Mouse (Mus musculus) heart, postnatal 10 days (tissue): Measurements from ENCODE around the gene Galnt2. TPM values are rescaled to one million over a fixed set of nuclear protein-coding genes. Genes with fewer than 3 reads are reported as not detected.

Source experiments
- DNase-seq, 2 experiments: peaks; one replicate each; pipeline ENCODE4 v3.0.0; 2021
- intact Hi-C: fragments of 180-260 bp; cut with DNase I; formaldehyde crosslinking; loops from one replicate; pipeline ENCODE4 v1.15.1; 2025
- total RNA-seq, 2 experiments: library from RNA; stranded (reverse); gene quantifications; 2 replicates each; pipeline ENCODE4 v1.2.3; 2021

Gene Galnt2
- total RNA-seq, 2 experiments from 2014 or later = 45.6 to 51.4 TPM

GRCm38 (mm10) chr8:124231485-124232279, 491 bp downstream of the Galnt2 start:
- DNase-seq = peak; percentile 68 to 72
- intact Hi-C loops = loop anchor here (2.0 to 5.0 kb wide), 3 partner anchors 53 to 179 kb away; no protein-coding TSS in a partner anchor

GRCm38 (mm10) chr8:124232280-124232600, 1.0 kb downstream of the Galnt2 start:
- DNase-seq = no peak

GRCm38 (mm10) chr8:124234496-124234895, 3.3 kb downstream of the Galnt2 start:
- DNase-seq = no peak
- intact Hi-C loops = loop anchor here (5.0 kb wide), 1 partner anchor 182 kb away; no protein-coding TSS in a partner anchor

More at GRCm38 (mm10) chr8:124232280-124232600, 1.0 kb downstream of the Galnt2 start:
- intact Hi-C loops = loop anchor here (2.0 to 5.0 kb wide), 2 partner anchors 53 to 180 kb away; no protein-coding TSS in a partner anchor

GRCm38 (mm10) chr8:124235536-124235935, 4.3 kb downstream of the Galnt2 start:
- intact Hi-C loops = no loop called here
- DNase-seq = no peak

GRCm38 (mm10) chr8:124239350-124239749, 8.2 kb downstream of the Galnt2 start:
- intact Hi-C loops = loop anchor here (2.0 kb wide), 1 partner anchor 13 kb away; no protein-coding TSS in a partner anchor
- DNase-seq = no peak

- intact Hi-C loops = no loop called here
- DNase-seq = no peak
These were observed 9.7 kb downstream of the Galnt2 start for GRCm38 (mm10) chr8:124240932-124241331.

GRCm38 (mm10) chr8:124242208-124242607, 11.0 kb downstream of the Galnt2 start:
- intact Hi-C loops = no loop called here
- no peak for DNase-seq

GRCm38 (mm10) chr8:124242913-124243312, 11.7 kb downstream of the Galnt2 start:
- DNase-seq = no peak
- intact Hi-C loops = no loop called here

GRCm38 (mm10) chr8:124247581-124247980, 16.4 kb downstream of the Galnt2 start:
- intact Hi-C loops = no loop called here

GRCm38 (mm10) chr8:124248688-124249087, 17.5 kb downstream of the Galnt2 start:
- no peak for DNase-seq
- intact Hi-C loops = no loop called here

More at GRCm38 (mm10) chr8:124247581-124247980, 16.4 kb downstream of the Galnt2 start:
- no peak for DNase-seq

GRCm38 (mm10) chr8:124250255-124250654, 19.1 kb downstream of the Galnt2 start:
- DNase-seq = no peak
- intact Hi-C loops = no loop called here

GRCm38 (mm10) chr8:124250785-124251184, 19.6 kb downstream of the Galnt2 start:
- intact Hi-C loops = no loop called here
- no peak for DNase-seq

- intact Hi-C loops = loop anchor here (2.0 kb wide), 1 partner anchor 14 kb away; no protein-coding TSS in a partner anchor
- DNase-seq = no peak
These were observed 21.4 kb downstream of the Galnt2 start for GRCm38 (mm10) chr8:124252533-124252950.

- intact Hi-C loops = loop anchor here (2.0 kb wide), 1 partner anchor 15 kb away; no protein-coding TSS in a partner anchor
- DNase-seq = no peak
These were observed 22.7 kb downstream of the Galnt2 start for GRCm38 (mm10) chr8:124253939-124254338.

GRCm38 (mm10) chr8:124256841-124257240, 25.6 kb downstream of the Galnt2 start:
- intact Hi-C loops = no loop called here
- peak; percentile 50 to 57 for DNase-seq

GRCm38 (mm10) chr8:124257363-124257762, 26.2 kb downstream of the Galnt2 start:
- DNase-seq = peak; percentile 88 to 90
- intact Hi-C loops = no loop called here

GRCm38 (mm10) chr8:124259146-124259545, 28.0 kb downstream of the Galnt2 start:
- intact Hi-C loops = no loop called here
- DNase-seq = no peak

GRCm38 (mm10) chr8:124259925-124260324, 28.7 kb downstream of the Galnt2 start:
- no peak for DNase-seq
- intact Hi-C loops = no loop called here

- no peak for DNase-seq
- intact Hi-C loops = no loop called here
These were observed 29.2 kb downstream of the Galnt2 start for GRCm38 (mm10) chr8:124260371-124260770.

- no peak for DNase-seq
- intact Hi-C loops = no loop called here
These were observed 31.9 kb downstream of the Galnt2 start for GRCm38 (mm10) chr8:124263058-124263457.

GRCm38 (mm10) chr8:124264032-124264431, 32.8 kb downstream of the Galnt2 start:
- intact Hi-C loops = no loop called here
- peak in 1 of 2 experiments; percentile 51 for DNase-seq

- no peak for DNase-seq
- intact Hi-C loops = no loop called here
These were observed 33.5 kb downstream of the Galnt2 start for GRCm38 (mm10) chr8:124264671-124265070.
